Mouse (Mus musculus) embryonic facial prominence, embryonic 10.5 days (tissue): Measurements from ENCODE around the gene Zscan18. TPM values are rescaled to one million over a fixed set of nuclear protein-coding genes. Genes with fewer than 3 reads are reported as not detected.
"Not testable (repeated sequence)": the region's sequence is repeated elsewhere in the genome, so short reads cannot be mapped to it uniquely, and the experiment has no call there.

Source experiments
- DNase-seq: peaks from one replicate; pipeline ENCODE4 v3.0.0-alpha.2; 2017; ENCODE audit warnings: low spot score
- H3K27ac ChIP-seq: fragments of 300-500 bp; sonication (generic); replicated peaks from 2 replicates; pipeline ENCODE4 v1.5.1; 2016; ENCODE audit warnings: mild to moderate bottlenecking
- H3K27me3 ChIP-seq: fragments of 300-500 bp; sonication (generic); replicated peaks from 2 replicates; pipeline ENCODE4 v1.6.1; 2016; ENCODE audit warnings: low read depth, mild to moderate bottlenecking; ENCODE audit not compliant: poor library complexity, severe bottlenecking
- H3K36me3 ChIP-seq: fragments of 300-500 bp; sonication (generic); replicated peaks from 2 replicates; pipeline ENCODE4 v1.6.1; 2016; ENCODE audit warnings: mild to moderate bottlenecking, moderate library complexity
- H3K4me1 ChIP-seq: fragments of 300-500 bp; sonication (generic); 2 replicates; pipeline ENCODE4 v1.6.1; 2016
- H3K4me3 ChIP-seq: fragments of 300-500 bp; sonication (generic); 2 replicates; pipeline ENCODE4 v1.5.1; 2016; ENCODE audit warnings: mild to moderate bottlenecking, moderate library complexity
- H3K9me3 ChIP-seq: fragments of 300-500 bp; sonication (generic); 2 replicates; pipeline ENCODE4 v1.6.1; 2016; ENCODE audit warnings: mild to moderate bottlenecking
- WGBS: fragments of 180-500 bp; shearing (Covaris S2); methylation state at CpG from one replicate; pipeline ENCODE4 v1.1.7; 2016; 5-methylcytosine and 5-hydroxymethylcytosine counted together
- polyA plus RNA-seq: library from polyadenylated mRNA; unstranded; fragments of >200 nt; fragmentation: Nextera tagmentation; extraction: Ambion mirVana; gene quantifications from 2 replicates; pipeline ENCODE4 v1.2.1, GENCODE M21; 2016

Zscan18 gene
- polyA plus RNA-seq: 14.5 and 15.0 TPM in 2 replicates

GRCm38 (mm10) chr7:12802866-12803726 is at the start of gene Zscan18:
Gene Zscan18, minus strand, starts transcription at chr7:12803635.
- peak within 1 kb of the TSS; percentile 85 for H3K27ac ChIP-seq
- DNase-seq: peak; percentile 88

GRCm38 (mm10) chr7:12835779-12836178 is 32.3 kb upstream of the Zscan18 start:
- Histone ChIP-seq H3K4me1 (no peaks in the 10 kb centered on the region), H3K9me3 (peaks cover 60% of the 10 kb centered on the region), H3K27ac (no peak overlapping the region), H3K4me3 (peak overlapping the region; percentile 66), H3K36me3 (peaks cover 49% of the 10 kb centered on the region), H3K27me3 (no peaks in the 10 kb centered on the region)
- 97% methylated on average over 4 of the region's 4 CpGs for WGBS
- no peak for DNase-seq

More at GRCm38 (mm10) chr7:12802866-12803726, at the start of gene Zscan18:
- no peaks in the 10 kb centered on the region for H3K27me3 ChIP-seq
- WGBS: 5% methylated on average over 31 of the region's 31 CpGs
- H3K4me1 ChIP-seq: peaks cover 13% of the 10 kb centered on the region
- H3K36me3 ChIP-seq: peaks cover 34% of the 10 kb centered on the region
- peak within 1 kb of the TSS; percentile 58 for H3K4me3 ChIP-seq
- peaks cover 12% of the 10 kb centered on the region; the same call in 1 of the 2 replicates for H3K9me3 ChIP-seq

- 44% methylated on average over 13 of the region's 13 CpGs for WGBS
- H3K4me3 ChIP-seq: peak overlapping the region; percentile 66
- H3K36me3 ChIP-seq: peaks cover 44% of the 10 kb centered on the region
- no peaks in the 10 kb centered on the region for H3K4me1 ChIP-seq
- no peaks in the 10 kb centered on the region for H3K27me3 ChIP-seq
- DNase-seq: no peak
- peaks cover 54% of the 10 kb centered on the region for H3K9me3 ChIP-seq
- H3K27ac ChIP-seq: peak overlapping the region; percentile 90
Observed at GRCm38 (mm10) chr7:12835193-12835671, 31.8 kb upstream of the Zscan18 start.

GRCm38 (mm10) chr7:12834162-12835120 is 31.0 kb upstream of the Zscan18 start, which contains the start of gene Zfp110:
Gene Zfp110, plus strand, starts transcription at chr7:12834761.
- no peaks in the 10 kb centered on the region for H3K4me1 ChIP-seq
- H3K27ac ChIP-seq: peak within 1 kb of the TSS; percentile 90
- 4% methylated on average over 47 of the region's 47 CpGs for WGBS
- DNase-seq: peak; percentile 89
- peak within 1 kb of the TSS; percentile 66 for H3K4me3 ChIP-seq
- peaks cover 36% of the 10 kb centered on the region for H3K36me3 ChIP-seq
- H3K9me3 ChIP-seq: peaks cover 53% of the 10 kb centered on the region
- H3K27me3 ChIP-seq: no peaks in the 10 kb centered on the region

- peak; percentile 94 for DNase-seq
- no peaks in the 10 kb centered on the region for H3K27me3 ChIP-seq
- peak within 1 kb of the TSS; percentile 92 for H3K4me3 ChIP-seq
- peaks cover 36% of the 10 kb centered on the region for H3K36me3 ChIP-seq
- H3K4me1 ChIP-seq: peaks cover 5% of the 10 kb centered on the region; the same call in 1 of the 2 replicates
- peak within 1 kb of the TSS; percentile 95 for H3K27ac ChIP-seq
- H3K9me3 ChIP-seq: peaks cover 41% of the 10 kb centered on the region
- under 1% methylated on average over 40 of the region's 40 CpGs for WGBS
Observed at GRCm38 (mm10) chr7:12818521-12819295, 15.3 kb upstream of the Zscan18 start, which contains the start of gene Zfp329. Gene Zfp329, minus strand, starts transcription at chr7:12818858.

- Histone ChIP-seq H3K4me1 (peaks cover 5% of the 10 kb centered on the region; the same call in 1 of the 2 replicates), H3K9me3 (peaks cover 51% of the 10 kb centered on the region), H3K4me3 (no peak overlapping the region), H3K27me3 (no peaks in the 10 kb centered on the region), H3K36me3 (peaks cover 67% of the 10 kb centered on the region), H3K27ac (no peak overlapping the region)
- WGBS: 94% methylated on average over 8 of the region's 8 CpGs
- DNase-seq: no peak
Observed at GRCm38 (mm10) chr7:12815566-12815965, 12.1 kb upstream of the Zscan18 start.

- under 1% methylated on average over 16 of the region's 16 CpGs for WGBS
- DNase-seq: no peak
- H3K27ac ChIP-seq: peak overlapping the region; percentile 85
Observed at GRCm38 (mm10) chr7:12803727-12804071, 264 bp upstream of the Zscan18 start.

GRCm38 (mm10) chr7:12799554-12799953 is 3.9 kb downstream of the Zscan18 start:
- Histone ChIP-seq H3K27ac (no peak overlapping the region), H3K36me3 (peaks cover 14% of the 10 kb centered on the region; the same call in 1 of the 2 replicates), H3K9me3 (peaks cover 26% of the 10 kb centered on the region; the same call in 1 of the 2 replicates), H3K27me3 (no peaks in the 10 kb centered on the region), H3K4me3 (no peak overlapping the region), H3K4me1 (peaks cover 13% of the 10 kb centered on the region)
- no peak for DNase-seq
- 91% methylated on average over 1 of the region's 1 CpGs for WGBS

More at GRCm38 (mm10) chr7:12803727-12804071, 264 bp upstream of the Zscan18 start:
- Histone ChIP-seq H3K36me3 (peaks cover 37% of the 10 kb centered on the region), H3K4me1 (peaks cover 13% of the 10 kb centered on the region), H3K4me3 (peak overlapping the region; percentile 58), H3K9me3 (peaks cover 15% of the 10 kb centered on the region; the same call in 1 of the 2 replicates), H3K27me3 (no peaks in the 10 kb centered on the region)

GRCm38 (mm10) chr7:12797971-12798370 is 5.5 kb downstream of the Zscan18 start:
- no peak overlapping the region for H3K4me3 ChIP-seq
- peaks cover 2% of the 10 kb centered on the region for H3K4me1 ChIP-seq
- H3K27ac ChIP-seq: no peak overlapping the region
- 60% methylated on average over 2 of the region's 2 CpGs for WGBS
- peaks cover 14% of the 10 kb centered on the region; the same call in 1 of the 2 replicates for H3K36me3 ChIP-seq
- H3K27me3 ChIP-seq: no peaks in the 10 kb centered on the region
- H3K9me3 ChIP-seq: peaks cover 30% of the 10 kb centered on the region; the same call in 1 of the 2 replicates
- no peak for DNase-seq

GRCm38 (mm10) chr7:12792624-12793023 is 10.8 kb downstream of the Zscan18 start:
- not testable (repeated sequence) for H3K4me3 ChIP-seq

GRCm38 (mm10) chr7:12788025-12788424 is 15.4 kb downstream of the Zscan18 start:
- H3K27ac ChIP-seq: no peak overlapping the region
- H3K36me3 ChIP-seq: no peaks in the 10 kb centered on the region
- H3K9me3 ChIP-seq: no peaks in the 10 kb centered on the region; the same call in 1 of the 2 replicates
- no peak for DNase-seq
- H3K4me1 ChIP-seq: peaks cover 3% of the 10 kb centered on the region; the same call in 1 of the 2 replicates
- no peaks in the 10 kb centered on the region for H3K27me3 ChIP-seq
- H3K4me3 ChIP-seq: no peak overlapping the region
- WGBS: 31% methylated on average over 5 of the region's 5 CpGs

More at GRCm38 (mm10) chr7:12792624-12793023, 10.8 kb downstream of the Zscan18 start:
- DNase-seq, H3K27me3 ChIP-seq, H3K4me1 ChIP-seq, H3K36me3 ChIP-seq, H3K27ac ChIP-seq: not testable (repeated sequence)
- WGBS: 88% methylated on average over 11 of the region's 11 CpGs
- H3K9me3 ChIP-seq: peaks cover 24% of the 10 kb centered on the region; the same call in 1 of the 2 replicates
